Mouse (Mus musculus) forebrain, embryonic 12.5 days (tissue): ENCODE results near the gene Dtl. TPM values are rescaled to one million over a fixed set of nuclear protein-coding genes. Genes with fewer than 3 reads are reported as not detected.

Experiments
- polyA plus RNA-seq: library from polyadenylated mRNA; unstranded; fragments of >200 nt; fragmentation: Nextera tagmentation; extraction: Ambion mirVana; gene quantifications from 2 replicates; pipeline ENCODE4 v1.2.1, GENCODE M21; 2016

The Dtl gene
- polyA plus RNA-seq, 1 experiment from 2014 or later, result 77.3 TPM

Other genes with a start within 250 kb of the Dtl start
- 36.8 and 39.3 TPM in 2 replicates for gene Tmem206, start 249.6 kb downstream of the Dtl start, polyA plus RNA-seq
- gene Ppp2r5a, start 172.3 kb downstream of the Dtl start, polyA plus RNA-seq, result 9.0 and 12.2 TPM in 2 replicates
- 77.4 and 78.7 TPM in 2 replicates for gene Ints7, start 92 bp upstream of the Dtl start, polyA plus RNA-seq
- 31.8 and 35.8 TPM in 2 replicates for gene Lpgat1, start 142.3 kb upstream of the Dtl start, polyA plus RNA-seq
- gene Nek2, start 245.9 kb upstream of the Dtl start, polyA plus RNA-seq, result 55.2 and 56.1 TPM in 2 replicates